Mouse (Mus musculus): Measurements from ENCODE around the gene Qser1.

DNA sequence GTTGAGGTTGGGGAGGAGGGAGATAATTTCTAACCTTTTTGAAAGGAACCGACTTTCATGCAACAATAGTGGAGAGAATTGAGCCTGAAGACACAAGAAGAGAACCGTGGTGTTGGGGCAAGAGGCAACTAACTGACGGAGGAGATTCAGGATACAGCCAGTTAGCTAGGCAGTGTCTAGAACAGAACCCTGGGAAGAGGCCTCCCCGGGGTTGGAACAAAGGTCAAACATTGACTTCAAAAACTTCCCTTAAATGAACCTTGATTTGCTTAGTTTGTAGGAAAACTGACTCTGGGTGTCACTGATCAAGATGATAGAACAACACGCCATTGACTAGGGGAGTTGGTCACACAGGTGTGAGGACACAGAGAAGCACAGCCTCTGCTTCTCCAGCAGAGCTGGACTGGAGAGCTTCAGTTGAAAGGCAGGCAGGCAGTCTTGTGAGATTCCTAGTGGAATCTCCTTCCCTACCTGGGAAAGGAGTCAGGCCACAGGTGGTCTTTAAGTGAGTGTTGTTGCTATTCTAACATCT, 67.8 kb downstream of the Qser1 start:
- TF ChIP-seq CTCF (IDR thresholded peaks at IDR 0.05; ENCODE audit: borderline replicate concordance, insufficient read depth, low read depth, low read length) (no peak), POLR2A (IDR thresholded peaks at IDR 0.05; ENCODE audit: borderline replicate concordance, insufficient read depth, low read length) (no peak)

All from cerebellum, adult 2 months (tissue).